Mouse (Mus musculus) embryonic facial prominence, embryonic 14.5 days (tissue): ENCODE data around the gene Spats1. TPM values are rescaled to one million over a fixed set of nuclear protein-coding genes. Genes with fewer than 3 reads are reported as not detected.
"Not testable (repeated sequence)": the region's sequence is repeated elsewhere in the genome, so short reads cannot be mapped to it uniquely, and the experiment has no call there.

ENCODE experiments used
- ATAC-seq: fragments of 200-750 bp; cut with Nextera tagmentation; 2 replicates; pipeline ENCODE4 v1.8.0; 2017; ENCODE audit warnings: low read depth, moderate number of reproducible peaks, moderate TSS enrichment
- DNase-seq: peaks from one replicate; pipeline ENCODE4 v3.0.0-alpha.2; 2015; ENCODE audit warnings: low spot score
- H3K27ac ChIP-seq: fragments of 300-500 bp; sonication (generic); replicated peaks from 2 replicates; pipeline ENCODE4 v1.5.1; 2014; ENCODE audit warnings: low read depth, mild to moderate bottlenecking, low read length, moderate library complexity
- H3K27me3 ChIP-seq: fragments of 300-500 bp; sonication (generic); replicated peaks from 2 replicates; pipeline ENCODE4 v1.6.1; 2014; ENCODE audit warnings: low read length; ENCODE audit not compliant: control insufficient read depth, insufficient read depth
- H3K36me3 ChIP-seq: fragments of 300-500 bp; sonication (generic); 2 replicates; pipeline ENCODE4 v1.6.1; 2014; ENCODE audit warnings: low read length, mixed read lengths; ENCODE audit not compliant: control insufficient read depth, insufficient read depth
- H3K4me1 ChIP-seq: fragments of 300-500 bp; sonication (generic); 2 replicates; pipeline ENCODE4 v1.6.1; 2014; ENCODE audit warnings: antibody characterized with exemption, low read length; ENCODE audit not compliant: control insufficient read depth, insufficient read depth
- H3K4me2 ChIP-seq: fragments of 300-500 bp; sonication (generic); 2 replicates; pipeline ENCODE4 v1.6.1; 2014; ENCODE audit warnings: low read depth, mild to moderate bottlenecking, low read length, moderate library complexity, mixed read lengths
- H3K4me3 ChIP-seq: fragments of 300-500 bp; sonication (generic); 2 replicates; pipeline ENCODE4 v1.5.1; 2014; ENCODE audit warnings: low read depth, mild to moderate bottlenecking, low read length
- H3K9ac ChIP-seq: fragments of 300-500 bp; sonication (generic); 2 replicates; pipeline ENCODE4 v1.6.1; 2014; ENCODE audit warnings: low read depth, mild to moderate bottlenecking, low read length, moderate library complexity, mixed read lengths
- H3K9me3 ChIP-seq: fragments of 300-500 bp; sonication (generic); 2 replicates; pipeline ENCODE4 v1.6.1; 2016; ENCODE audit warnings: low read length; ENCODE audit not compliant: control insufficient read depth
- WGBS: fragments of 180-500 bp; shearing (Covaris S2); extraction: QIAGEN DNeasy Blood & Tissue Kit; methylation state at CpG from one replicate; pipeline ENCODE4 v1.1.7; 2014; 5-methylcytosine and 5-hydroxymethylcytosine counted together
- polyA plus RNA-seq: library from polyadenylated mRNA; unstranded; fragments of >200 nt; fragmentation: Nextera tagmentation; extraction: Ambion mirVana; gene quantifications from 2 replicates; pipeline ENCODE4 v1.2.1, GENCODE M21; 2014

Spats1 gene
- polyA plus RNA-seq, 1 experiment from 2014 or later = 0.95 TPM

DNA sequence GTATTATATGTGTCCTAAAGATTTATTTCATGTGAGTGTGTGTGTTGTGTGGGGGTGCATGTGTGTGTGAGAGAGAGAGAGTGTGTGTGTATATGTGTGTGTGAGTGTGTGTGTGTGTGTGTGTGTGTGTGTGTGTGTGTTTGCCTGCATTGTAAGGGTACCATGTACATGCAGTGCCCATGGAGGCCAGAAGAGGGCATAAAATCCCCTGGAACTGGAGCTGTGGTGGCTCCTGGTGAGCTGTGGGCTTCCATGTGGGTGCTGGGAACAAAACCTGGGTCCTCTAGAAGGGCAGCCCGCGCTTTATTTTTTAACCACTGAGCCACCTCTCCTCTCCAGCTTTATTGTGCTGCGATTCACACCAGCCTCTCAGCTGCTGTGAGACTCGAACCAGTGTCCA lies 12.7 kb downstream of the Spats1 start:
- Histone ChIP-seq H3K36me3 (no peaks in the 10 kb centered on the region), H3K4me1 (no peaks in the 10 kb centered on the region), H3K27ac (no peak overlapping the region), H3K9me3 (peaks cover 5% of the 10 kb centered on the region; the same call in 1 of the 2 replicates), H3K4me2 (no peak overlapping the region), H3K9ac (no peak overlapping the region), H3K27me3 (no peaks in the 10 kb centered on the region), H3K4me3 (no peak overlapping the region)
- no peak for ATAC-seq
- DNase-seq = no peak
- WGBS = 87% methylated on average over 4 of the region's 4 CpGs

DNA sequence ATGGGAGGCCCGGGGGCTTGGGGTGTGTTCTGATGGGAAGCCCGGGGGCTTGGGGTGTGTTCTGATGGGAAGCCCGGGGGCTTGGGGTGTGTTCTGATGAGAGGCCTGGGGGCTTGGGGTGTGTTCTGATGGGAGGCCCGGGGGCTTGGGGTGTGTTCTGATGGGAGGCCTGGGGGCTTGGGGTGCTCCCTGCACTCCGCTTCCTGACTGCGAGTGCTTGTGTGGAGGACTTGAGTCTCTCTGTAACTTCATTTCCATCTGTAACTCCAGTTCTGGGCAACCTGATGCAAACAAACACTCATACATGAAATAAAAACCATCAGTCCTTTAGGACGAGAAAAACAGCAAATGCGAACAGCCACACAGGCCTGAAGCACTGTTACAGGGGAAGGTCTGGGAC lies 16.2 kb downstream of the Spats1 start:
- Histone ChIP-seq H3K4me2 (no peak overlapping the region), H3K4me3 (no peak overlapping the region), H3K9ac (no peak overlapping the region), H3K27me3 (no peaks in the 10 kb centered on the region), H3K27ac (no peak overlapping the region), H3K9me3 (no peaks in the 10 kb centered on the region), H3K4me1 (no peaks in the 10 kb centered on the region), H3K36me3 (no peaks in the 10 kb centered on the region)
- DNase-seq (no peak), ATAC-seq (no peak)
- WGBS = 87% methylated on average over 6 of the region's 8 CpGs

GRCm38 (mm10) chr17:45458516-45458915 lies 16.7 kb downstream of the Spats1 start:
- 79% methylated on average over 4 of the region's 4 CpGs for WGBS
- no peaks in the 10 kb centered on the region for H3K36me3 ChIP-seq
- H3K27ac ChIP-seq = no peak overlapping the region
- ATAC-seq = no peak
- no peak overlapping the region for H3K4me2 ChIP-seq
- no peak for DNase-seq
- no peaks in the 10 kb centered on the region for H3K4me1 ChIP-seq
- H3K9me3 ChIP-seq = no peaks in the 10 kb centered on the region
- no peaks in the 10 kb centered on the region for H3K27me3 ChIP-seq
- no peak overlapping the region for H3K9ac ChIP-seq
- no peak overlapping the region for H3K4me3 ChIP-seq

- DNase-seq (no peak), ATAC-seq (no peak)
- Histone ChIP-seq H3K4me1 (no peaks in the 10 kb centered on the region), H3K4me3 (no peak overlapping the region), H3K9me3 (no peaks in the 10 kb centered on the region), H3K27me3 (no peaks in the 10 kb centered on the region), H3K27ac (no peak overlapping the region), H3K36me3 (no peaks in the 10 kb centered on the region), H3K4me2 (no peak overlapping the region), H3K9ac (no peak overlapping the region)
- 90% methylated on average over 5 of the region's 5 CpGs for WGBS
These were observed 17.7 kb downstream of the Spats1 start for GRCm38 (mm10) chr17:45457487-45457886.

GRCm38 (mm10) chr17:45456260-45457152 lies 18.7 kb downstream of the Spats1 start:
- no peak overlapping the region for H3K4me2 ChIP-seq
- DNase-seq (peak; percentile 6), ATAC-seq (no peak)
- no peaks in the 10 kb centered on the region for H3K9me3 ChIP-seq
- no peak overlapping the region; the same call in 1 of the 2 replicates for H3K27ac ChIP-seq
- H3K4me3 ChIP-seq = no peak overlapping the region
- 51% methylated on average over 13 of the region's 13 CpGs for WGBS
- H3K36me3 ChIP-seq = no peaks in the 10 kb centered on the region
- no peak overlapping the region for H3K9ac ChIP-seq
- H3K4me1 ChIP-seq = no peaks in the 10 kb centered on the region
- H3K27me3 ChIP-seq = no peaks in the 10 kb centered on the region

GRCm38 (mm10) chr17:45455783-45456182 lies 19.4 kb downstream of the Spats1 start:
- not testable (repeated sequence) for ATAC-seq, H3K27ac ChIP-seq, H3K4me1 ChIP-seq, H3K9me3 ChIP-seq, H3K9ac ChIP-seq, DNase-seq, H3K4me2 ChIP-seq, H3K27me3 ChIP-seq, H3K4me3 ChIP-seq, H3K36me3 ChIP-seq
- 89% methylated on average over 8 of the region's 9 CpGs for WGBS

DNA sequence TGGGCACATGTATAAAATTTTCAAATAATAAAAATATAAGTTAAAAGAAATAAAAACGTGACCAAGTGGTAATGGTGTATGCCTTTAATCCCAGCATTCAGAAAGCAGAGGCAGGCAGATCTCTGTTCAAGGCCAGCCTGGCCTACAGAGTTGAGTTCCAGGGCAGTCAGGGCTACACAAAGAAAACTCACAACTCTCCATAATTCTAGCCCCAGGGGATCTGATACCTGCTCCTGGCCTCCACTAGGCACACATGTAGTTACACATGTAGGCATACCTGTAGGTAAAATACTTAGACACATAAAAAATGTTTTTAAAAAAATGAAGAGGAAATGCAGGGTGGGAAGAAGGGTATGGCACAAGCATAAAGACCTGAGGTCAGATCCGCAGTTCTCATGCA lies 20.4 kb downstream of the Spats1 start:
- H3K27me3 ChIP-seq = no peaks in the 10 kb centered on the region
- no peak overlapping the region for H3K9ac ChIP-seq
- DNase-seq = no peak
- WGBS = 82% methylated on average over 2 of the region's 2 CpGs
- no peak for ATAC-seq
- no peak overlapping the region for H3K4me2 ChIP-seq
- no peaks in the 10 kb centered on the region for H3K9me3 ChIP-seq
- no peaks in the 10 kb centered on the region for H3K4me1 ChIP-seq
- H3K27ac ChIP-seq = no peak overlapping the region
- no peak overlapping the region for H3K4me3 ChIP-seq
- no peaks in the 10 kb centered on the region for H3K36me3 ChIP-seq

DNA sequence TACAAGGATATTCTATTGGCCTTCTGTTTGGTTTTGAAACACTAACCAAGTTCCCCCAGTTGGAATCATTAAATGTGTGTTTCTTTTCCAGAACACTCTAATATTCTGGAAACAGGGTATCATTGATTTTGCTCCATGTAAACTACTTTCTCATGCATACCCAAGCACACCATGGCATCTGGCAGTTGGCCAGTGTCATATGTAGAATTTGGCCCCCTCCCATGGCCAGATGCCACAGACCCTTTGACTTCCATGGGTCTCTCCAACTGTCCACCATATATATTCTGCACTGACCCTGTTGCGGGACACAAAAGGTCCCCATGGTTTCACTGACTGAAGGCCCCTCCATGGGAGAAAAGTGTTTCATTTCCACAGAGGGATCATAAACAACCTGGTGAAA lies 22.9 kb downstream of the Spats1 start:
- no peak overlapping the region for H3K27ac ChIP-seq
- no peak for ATAC-seq
- 94% methylated on average over 1 of the region's 1 CpGs for WGBS

DNA sequence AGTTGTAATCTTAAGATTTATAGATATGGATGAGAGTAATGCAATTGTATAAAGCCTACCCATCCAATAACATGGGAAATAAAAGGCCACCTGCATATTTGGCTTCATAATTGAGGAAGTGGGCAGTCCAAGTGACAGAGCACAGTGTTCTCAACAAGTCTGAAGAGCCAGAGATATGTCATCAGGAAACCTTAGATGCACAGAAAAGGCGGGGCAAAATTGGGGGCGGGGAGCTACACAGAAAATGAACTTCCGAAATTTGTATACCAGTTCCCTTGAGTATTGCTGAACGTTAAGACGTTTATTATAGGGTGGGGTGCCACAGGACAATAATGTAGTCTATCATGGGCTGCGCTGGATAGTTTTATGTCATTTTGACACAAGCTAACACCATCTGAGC lies 25.1 kb downstream of the Spats1 start:
- DNase-seq (no peak), ATAC-seq (no peak)
- Histone ChIP-seq H3K4me2 (no peak overlapping the region), H3K36me3 (peaks cover 5% of the 10 kb centered on the region; the same call in 1 of the 2 replicates), H3K27me3 (no peaks in the 10 kb centered on the region), H3K4me1 (no peaks in the 10 kb centered on the region), H3K27ac (no peak overlapping the region), H3K9me3 (no peaks in the 10 kb centered on the region), H3K4me3 (no peak overlapping the region), H3K9ac (no peak overlapping the region)
- 93% methylated on average over 6 of the region's 6 CpGs for WGBS

More for the DNA sequence above, 22.9 kb downstream of the Spats1 start:
- no peaks in the 10 kb centered on the region for H3K4me1 ChIP-seq
- H3K9ac ChIP-seq = no peak overlapping the region
- H3K36me3 ChIP-seq = peaks cover 3% of the 10 kb centered on the region; the same call in 1 of the 2 replicates
- H3K4me2 ChIP-seq = no peak overlapping the region
- DNase-seq = no peak
- H3K4me3 ChIP-seq = no peak overlapping the region
- H3K27me3 ChIP-seq = no peaks in the 10 kb centered on the region
- H3K9me3 ChIP-seq = no peaks in the 10 kb centered on the region
